Mouse (Mus musculus): Measurements from ENCODE around the gene Strip1.
"Not testable (repeated sequence)": the region's sequence is repeated elsewhere in the genome, so short reads cannot be mapped to it uniquely, and the experiment has no call there.

Strip1 gene

GRCm38 (mm10) chr3:107631523-107631958 lies at the start of gene Strip1:
Gene Strip1 (minus strand): TSS chr3:107631694.
- DNase-seq (ENCODE audit: inconsistent ontology term): peak; percentile 93

- DNase-seq (ENCODE audit: inconsistent ontology term): peak; percentile 63
These were observed 49.5 kb upstream of the Strip1 start for GRCm38 (mm10) chr3:107680790-107681576.

GRCm38 (mm10) chr3:107671509-107671908 lies 40.0 kb upstream of the Strip1 start:
- no peak for DNase-seq (ENCODE audit: inconsistent ontology term)

DNA sequence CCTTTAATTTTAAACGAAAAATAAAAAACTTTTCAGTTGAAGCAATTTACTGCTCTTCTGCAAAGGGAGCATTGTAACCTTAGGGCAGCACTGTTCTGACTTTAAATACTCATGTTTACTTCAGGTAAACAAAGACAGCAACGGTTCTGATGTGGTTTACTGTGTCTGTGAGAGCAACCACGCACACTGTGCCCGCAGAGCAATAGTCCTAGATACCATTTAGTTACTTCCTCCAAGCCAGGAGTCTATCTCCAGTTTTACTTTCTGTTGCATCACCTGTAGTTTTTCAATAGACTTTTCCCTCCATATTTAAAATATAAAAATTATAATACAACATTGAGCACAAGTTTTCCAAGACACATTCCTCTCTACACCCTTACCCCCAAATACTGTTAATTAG lies 39.0 kb upstream of the Strip1 start:
- DNase-seq (ENCODE audit: inconsistent ontology term): no peak

DNA sequence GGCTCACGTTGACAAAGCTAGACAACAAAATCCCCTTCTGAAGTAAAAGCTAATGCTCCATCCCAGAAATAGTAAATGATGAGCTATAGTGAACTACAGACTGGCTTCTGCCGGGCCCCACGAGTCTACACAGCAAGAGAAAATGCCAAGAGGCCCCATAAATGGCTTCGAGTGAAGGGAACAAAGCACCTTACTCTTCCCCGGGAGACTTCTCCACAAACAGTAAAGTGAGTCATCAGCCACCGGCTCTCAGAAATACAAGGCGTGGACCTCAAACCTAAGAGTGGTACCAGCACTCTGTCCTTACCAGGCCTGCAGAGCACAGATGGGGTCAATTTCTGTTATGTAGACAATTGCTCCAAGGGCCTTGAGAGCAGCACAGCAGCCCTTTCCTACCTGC lies 37.3 kb upstream of the Strip1 start:
- DNase-seq (ENCODE audit: inconsistent ontology term): no peak

- DNase-seq (ENCODE audit: inconsistent ontology term): no peak
These were observed 35.9 kb upstream of the Strip1 start for GRCm38 (mm10) chr3:107667426-107667825.

- DNase-seq (ENCODE audit: inconsistent ontology term): no peak
These were observed 33.1 kb upstream of the Strip1 start for GRCm38 (mm10) chr3:107664641-107665040.

DNA sequence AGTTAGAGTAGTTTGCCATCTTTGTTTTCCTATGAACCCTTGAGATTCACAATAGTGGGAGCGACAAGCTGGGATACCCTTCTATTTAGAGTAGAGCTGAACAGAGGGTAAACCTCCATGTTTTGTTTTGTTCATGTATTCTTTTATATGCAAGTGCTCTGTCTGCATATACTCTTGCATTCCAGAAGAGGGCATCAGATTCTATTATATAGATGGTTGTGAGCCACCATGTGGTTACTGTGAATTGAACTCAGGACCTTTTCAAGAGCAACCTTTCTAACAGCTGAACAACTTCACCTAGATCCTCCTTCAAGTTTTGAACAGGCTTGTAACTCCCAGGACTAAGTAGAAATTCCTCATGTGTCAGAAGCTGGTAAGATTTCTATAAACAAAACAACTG lies 27.5 kb upstream of the Strip1 start:
- no peak for DNase-seq (ENCODE audit: inconsistent ontology term)

DNA sequence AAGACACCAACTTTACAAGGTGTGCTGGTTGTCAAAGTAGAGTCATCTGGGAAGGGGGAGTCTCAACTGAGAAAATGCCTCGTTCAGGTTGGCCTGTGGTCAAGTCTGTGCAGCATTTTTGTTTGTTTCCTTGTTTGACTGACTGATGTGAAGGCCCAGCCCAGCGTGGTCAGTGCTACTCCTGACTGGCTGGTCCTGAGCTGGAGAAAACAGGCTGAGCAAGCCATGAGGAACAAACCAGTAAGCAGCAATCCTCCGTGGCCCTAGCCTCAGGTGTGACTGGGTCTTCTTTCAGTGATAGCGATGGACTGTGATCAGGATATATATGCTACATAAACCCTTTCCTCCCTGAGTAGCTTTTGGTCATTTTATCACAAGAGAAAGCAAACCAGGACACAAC lies 25.4 kb upstream of the Strip1 start:
- no peak for DNase-seq (ENCODE audit: inconsistent ontology term)

GRCm38 (mm10) chr3:107656151-107656550 lies 24.7 kb upstream of the Strip1 start:
- no peak for DNase-seq (ENCODE audit: inconsistent ontology term)

GRCm38 (mm10) chr3:107655491-107655890 lies 24.0 kb upstream of the Strip1 start:
- no peak for DNase-seq (ENCODE audit: inconsistent ontology term)

GRCm38 (mm10) chr3:107654861-107655260 lies 23.4 kb upstream of the Strip1 start:
- no peak for DNase-seq (ENCODE audit: inconsistent ontology term)

DNA sequence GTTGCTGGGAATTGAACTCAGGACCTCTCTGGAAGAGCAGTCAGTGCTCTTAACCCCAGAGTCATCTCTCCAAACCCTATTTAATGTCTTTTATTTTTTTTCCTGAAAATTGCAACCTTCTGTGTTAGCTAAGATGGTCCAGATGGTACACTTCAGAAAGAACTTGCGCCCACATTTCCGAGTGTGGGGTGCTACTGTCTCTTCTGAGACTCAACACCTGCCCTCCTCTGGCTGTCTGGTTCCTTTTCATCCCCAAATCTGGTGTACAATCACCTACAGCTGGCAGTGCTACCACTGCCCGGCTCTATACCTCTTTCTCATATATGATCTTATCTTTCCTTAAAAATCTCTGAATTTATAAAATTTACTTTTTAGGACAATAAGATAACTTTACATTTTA lies 21.5 kb upstream of the Strip1 start:
- DNase-seq (ENCODE audit: inconsistent ontology term): no peak

GRCm38 (mm10) chr3:107650276-107650675 lies 18.8 kb upstream of the Strip1 start:
- not testable (repeated sequence) for DNase-seq (ENCODE audit: inconsistent ontology term)

DNA sequence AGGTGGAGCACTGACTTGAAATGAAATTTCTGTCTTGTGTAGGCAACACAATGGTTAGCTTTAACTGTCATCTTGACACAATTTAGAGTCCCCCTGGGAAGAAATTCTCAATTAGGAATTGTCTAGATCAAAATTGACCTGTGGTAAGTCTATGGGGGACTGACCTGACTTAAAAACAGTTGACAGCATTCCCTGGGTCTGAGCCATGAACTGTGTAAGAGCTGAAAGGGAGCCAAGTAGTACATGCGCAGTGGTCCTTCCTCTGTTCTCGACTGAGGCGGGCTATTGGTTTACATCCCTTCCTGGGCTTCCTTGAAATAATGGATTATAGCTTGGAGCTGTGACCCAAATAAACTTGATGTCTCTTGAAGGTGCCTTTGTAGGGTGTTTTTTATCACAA lies 15.5 kb upstream of the Strip1 start:
- no peak for DNase-seq (ENCODE audit: inconsistent ontology term)

GRCm38 (mm10) chr3:107637606-107638172 lies 6.2 kb upstream of the Strip1 start:
- no peak for DNase-seq (ENCODE audit: inconsistent ontology term)

GRCm38 (mm10) chr3:107636236-107636635 lies 4.7 kb upstream of the Strip1 start:
- no peak for DNase-seq (ENCODE audit: inconsistent ontology term)

- no peak for DNase-seq (ENCODE audit: inconsistent ontology term)
These were observed 4.3 kb upstream of the Strip1 start for GRCm38 (mm10) chr3:107635836-107636235.

DNA sequence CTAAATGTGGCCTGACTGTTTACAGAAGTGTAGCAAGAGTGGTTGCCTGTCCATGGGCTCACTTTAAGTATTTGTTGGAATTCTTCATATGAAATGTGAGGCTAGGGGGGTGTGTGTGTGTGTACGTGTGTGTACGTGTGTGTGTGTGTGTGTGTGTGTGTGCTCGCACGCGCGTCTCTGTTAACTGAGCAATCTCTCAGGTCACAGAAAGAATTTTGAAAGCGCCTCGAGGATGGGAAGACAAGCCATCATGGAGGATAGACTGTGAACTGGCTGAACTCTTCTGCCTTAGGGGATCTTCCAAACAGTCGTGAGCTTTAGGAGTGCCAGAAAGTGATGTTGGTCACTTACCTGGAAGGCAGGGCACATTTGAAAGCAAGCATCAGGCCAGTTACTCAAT lies 2.4 kb upstream of the Strip1 start:
- DNase-seq (ENCODE audit: inconsistent ontology term): no peak

- DNase-seq (ENCODE audit: inconsistent ontology term): no peak
These were observed 1.3 kb upstream of the Strip1 start for GRCm38 (mm10) chr3:107632786-107633185.

DNA sequence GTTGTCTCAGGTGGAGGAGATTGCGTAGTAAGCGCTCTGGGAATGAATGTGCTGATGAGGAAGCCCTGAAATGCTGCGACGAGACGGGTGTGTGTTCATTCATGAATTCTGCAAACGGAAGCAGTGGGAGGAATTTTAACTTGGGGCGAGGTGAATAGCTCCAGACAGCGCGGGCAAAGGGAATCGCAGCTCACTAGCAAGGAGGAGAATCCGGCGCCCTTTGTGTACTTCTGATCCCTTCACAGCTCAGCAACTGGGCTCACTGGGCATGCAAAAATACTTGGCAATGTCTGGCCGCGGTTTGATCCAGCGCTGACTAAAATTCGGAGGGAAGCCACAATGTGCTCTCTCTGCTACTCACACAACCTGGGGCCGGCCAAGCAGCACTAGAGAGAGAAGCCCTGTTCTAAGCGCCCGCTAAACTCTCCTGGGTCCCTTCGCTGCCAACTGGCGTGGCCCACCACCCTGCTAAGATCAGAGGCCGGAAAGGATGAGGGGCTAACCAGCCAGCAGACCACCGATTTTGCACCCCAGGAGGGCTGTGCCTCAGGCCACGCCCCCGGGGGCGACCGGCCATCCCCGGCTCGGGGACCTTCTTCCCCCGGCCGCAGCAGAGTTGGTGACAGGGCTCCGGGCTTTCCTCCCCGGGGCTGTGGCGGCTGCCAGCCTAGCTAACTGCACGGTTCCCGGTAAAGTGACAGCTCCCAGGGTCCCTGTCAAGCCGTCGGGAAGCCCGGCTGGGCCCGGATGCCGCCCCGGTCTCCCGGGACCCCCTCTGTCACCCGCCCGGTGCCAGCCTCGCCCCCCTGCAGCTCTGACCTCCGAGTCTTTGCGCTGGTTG lies 592 bp downstream of the Strip1 start, which contains the start of gene Gm10961:
TSS of gene Gm10961 (plus strand) at position 641 of the 841 bp plus-strand sequence.
- peak; percentile 86 for DNase-seq (ENCODE audit: inconsistent ontology term)

- no peak for DNase-seq (ENCODE audit: inconsistent ontology term)
These were observed 2.1 kb downstream of the Strip1 start for GRCm38 (mm10) chr3:107629411-107629810.
